Mouse (Mus musculus): ENCODE data around the gene Tap1. TPM values are rescaled to one million over a fixed set of nuclear protein-coding genes. Genes with fewer than 3 reads are reported as not detected.

Tap1 gene
- polyA plus RNA-seq, 1 experiment = 0.06 TPM

- Histone ChIP-seq H3K36me3 (ENCODE audit: control insufficient read depth) (no peaks in the 10 kb centered on the region), H3K27me3 (ENCODE audit: control insufficient read depth) (peaks cover 82% of the 10 kb centered on the region)
- no peak for TF ChIP-seq TAL1 (IDR thresholded peaks at IDR 0.05; ENCODE audit: low read length)
- no peak for TF ChIP-seq GATA1 (IDR thresholded peaks at IDR 0.05; ENCODE audit: low read length)
These were observed 5.5 kb downstream of the Tap1 start for GRCm38 (mm10) chr17:34192852-34193251.

GRCm38 (mm10) chr17:34193468-34193867 lies 6.1 kb downstream of the Tap1 start:
- Histone ChIP-seq H3K36me3 (ENCODE audit: control insufficient read depth) (no peaks in the 10 kb centered on the region), H3K27me3 (ENCODE audit: control insufficient read depth) (peaks cover 82% of the 10 kb centered on the region)

More at GRCm38 (mm10) chr17:34192852-34193251, 5.5 kb downstream of the Tap1 start:
- peaks cover 14% of the 10 kb centered on the region for H3K4me1 ChIP-seq (ENCODE audit: control insufficient read depth)
- no peaks in the 10 kb centered on the region for H3K9me3 ChIP-seq (ENCODE audit: control insufficient read depth, low read length)
- no peak overlapping the region for H3K4me3 ChIP-seq (replicated peaks)

DNA sequence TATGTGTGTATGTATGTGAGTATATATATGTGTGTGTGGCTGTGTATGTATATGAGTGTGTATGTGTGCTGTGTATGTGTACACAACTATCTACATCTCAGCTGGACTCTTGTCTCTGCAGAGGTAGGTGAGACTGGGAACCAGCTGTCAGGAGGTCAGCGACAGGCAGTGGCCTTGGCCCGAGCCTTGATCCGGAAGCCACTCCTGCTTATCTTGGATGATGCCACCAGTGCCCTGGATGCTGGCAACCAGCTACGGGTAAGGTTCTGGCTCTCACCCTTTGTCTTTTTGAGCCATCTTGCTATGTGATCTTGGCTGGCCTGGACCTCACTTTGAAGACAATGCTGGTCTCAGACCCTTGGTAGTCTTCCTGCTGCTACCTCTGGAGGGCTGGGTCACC lies 7.4 kb downstream of the Tap1 start:
- Histone ChIP-seq H3K4me3 (replicated peaks) (no peak overlapping the region), H3K4me1 (ENCODE audit: control insufficient read depth) (peaks cover 14% of the 10 kb centered on the region), H3K9me3 (ENCODE audit: control insufficient read depth, low read length) (no peaks in the 10 kb centered on the region), H3K27me3 (ENCODE audit: control insufficient read depth) (peaks cover 80% of the 10 kb centered on the region), H3K36me3 (ENCODE audit: control insufficient read depth) (no peaks in the 10 kb centered on the region)
- TF ChIP-seq TAL1 (IDR thresholded peaks at IDR 0.05; ENCODE audit: low read length) (no peak), GATA1 (IDR thresholded peaks at IDR 0.05; ENCODE audit: low read length) (no peak)

More at GRCm38 (mm10) chr17:34193468-34193867, 6.1 kb downstream of the Tap1 start:
- Histone ChIP-seq H3K9me3 (ENCODE audit: control insufficient read depth, low read length) (no peaks in the 10 kb centered on the region), H3K4me3 (replicated peaks) (no peak overlapping the region), H3K4me1 (ENCODE audit: control insufficient read depth) (peaks cover 13% of the 10 kb centered on the region)
- TF ChIP-seq GATA1 (IDR thresholded peaks at IDR 0.05; ENCODE audit: low read length) = no peak
- no peak for TF ChIP-seq TAL1 (IDR thresholded peaks at IDR 0.05; ENCODE audit: low read length)

DNA sequence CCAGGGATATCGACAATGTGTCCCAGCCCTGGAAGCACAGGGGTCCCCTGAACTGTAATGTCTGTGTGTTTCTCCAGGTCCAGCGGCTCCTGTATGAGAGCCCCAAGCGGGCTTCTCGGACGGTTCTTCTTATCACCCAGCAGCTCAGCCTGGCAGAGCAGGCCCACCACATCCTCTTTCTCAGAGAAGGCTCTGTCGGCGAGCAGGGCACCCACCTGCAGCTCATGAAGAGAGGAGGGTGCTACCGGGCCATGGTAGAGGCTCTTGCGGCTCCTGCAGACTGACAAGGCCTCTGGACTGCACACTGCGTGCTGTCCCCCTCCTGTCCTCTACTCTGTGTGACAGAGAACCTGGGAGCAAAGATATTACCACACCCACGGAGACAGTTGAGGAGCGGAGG lies 9.1 kb downstream of the Tap1 start:
- no peaks in the 10 kb centered on the region for H3K9me3 ChIP-seq (ENCODE audit: control insufficient read depth, low read length)
- no peak for TF ChIP-seq GATA1 (IDR thresholded peaks at IDR 0.05; ENCODE audit: low read length)
- TF ChIP-seq TAL1 (IDR thresholded peaks at IDR 0.05; ENCODE audit: low read length) = no peak
- H3K36me3 ChIP-seq (ENCODE audit: control insufficient read depth) = no peaks in the 10 kb centered on the region
- H3K4me3 ChIP-seq (replicated peaks) = no peak overlapping the region
- H3K27me3 ChIP-seq (ENCODE audit: control insufficient read depth) = peaks cover 76% of the 10 kb centered on the region
- peaks cover 14% of the 10 kb centered on the region for H3K4me1 ChIP-seq (ENCODE audit: control insufficient read depth)

DNA sequence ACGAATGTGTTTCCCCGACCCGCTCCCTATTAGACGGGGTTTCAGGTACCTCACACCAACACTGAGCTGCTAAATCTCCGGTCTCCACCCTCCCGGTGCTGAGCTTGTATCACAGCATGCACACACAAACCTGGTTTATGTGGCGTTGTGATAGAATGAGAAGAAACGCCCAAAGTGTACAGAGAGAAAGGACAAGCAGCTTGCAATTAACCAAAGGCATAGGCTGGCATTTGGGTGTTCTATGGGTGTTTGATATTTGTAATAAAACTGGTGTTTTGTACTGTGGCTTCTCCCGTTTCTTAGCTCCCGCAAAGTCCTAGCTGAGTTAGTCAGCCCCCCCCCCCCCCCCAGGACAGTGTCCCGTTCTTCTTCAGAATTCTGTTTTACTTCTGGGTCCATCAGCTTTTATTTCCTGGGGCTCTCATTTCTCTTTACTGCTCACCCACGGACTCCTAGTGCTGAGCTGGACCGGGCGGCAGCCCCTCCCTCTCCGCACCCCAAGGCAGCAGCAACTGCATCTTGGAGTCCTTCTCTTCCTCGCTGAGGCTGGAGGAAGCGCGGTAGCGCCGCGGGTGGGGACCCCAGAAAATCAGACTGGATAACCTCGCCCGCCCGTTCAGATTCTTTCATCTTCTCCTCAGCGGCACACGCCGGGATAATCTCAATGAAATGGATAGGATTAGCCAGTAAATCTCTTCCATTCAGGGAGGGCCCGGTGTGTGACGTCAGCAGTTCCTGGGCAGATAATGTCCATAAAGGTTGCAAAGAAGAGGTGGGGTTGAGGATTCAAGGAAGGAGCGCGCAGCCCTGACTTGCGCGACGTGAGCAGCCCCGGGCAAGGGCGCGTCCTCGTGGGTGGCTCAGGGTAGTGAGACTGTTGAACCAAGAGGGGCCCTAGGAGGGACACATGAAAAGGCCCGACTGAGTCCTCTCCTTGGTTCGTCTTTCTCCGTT lies 9.9 kb downstream of the Tap1 start, which contains the start of gene Psmb8:
Gene Psmb8, plus strand, starts transcription at position 781 of the 954 bp plus-strand sequence.
- TF ChIP-seq TAL1 (IDR thresholded peaks at IDR 0.05; ENCODE audit: low read length) = no peak
- no peak for TF ChIP-seq GATA1 (IDR thresholded peaks at IDR 0.05; ENCODE audit: low read length)
- H3K36me3 ChIP-seq (ENCODE audit: control insufficient read depth) = no peaks in the 10 kb centered on the region
- H3K9me3 ChIP-seq (ENCODE audit: control insufficient read depth, low read length) = no peaks in the 10 kb centered on the region
- H3K4me3 ChIP-seq (replicated peaks) = peak within 1 kb of the TSS; percentile 47
- peaks cover 14% of the 10 kb centered on the region for H3K4me1 ChIP-seq (ENCODE audit: control insufficient read depth)
- peaks cover 70% of the 10 kb centered on the region for H3K27me3 ChIP-seq (ENCODE audit: control insufficient read depth)

GRCm38 (mm10) chr17:34197904-34198520 lies 10.7 kb downstream of the Tap1 start:
- H3K27me3 ChIP-seq (ENCODE audit: control insufficient read depth) = peaks cover 65% of the 10 kb centered on the region
- H3K36me3 ChIP-seq (ENCODE audit: control insufficient read depth) = no peaks in the 10 kb centered on the region
- H3K9me3 ChIP-seq (ENCODE audit: control insufficient read depth, low read length) = no peaks in the 10 kb centered on the region
- H3K4me1 ChIP-seq (ENCODE audit: control insufficient read depth) = peaks cover 14% of the 10 kb centered on the region
- TF ChIP-seq TAL1 (IDR thresholded peaks at IDR 0.05; ENCODE audit: low read length) = no peak
- TF ChIP-seq GATA1 (IDR thresholded peaks at IDR 0.05; ENCODE audit: low read length) = no peak
- peak overlapping the region; percentile 47 for H3K4me3 ChIP-seq (replicated peaks)

GRCm38 (mm10) chr17:34198521-34198912 lies 11.2 kb downstream of the Tap1 start:
- Histone ChIP-seq H3K36me3 (ENCODE audit: control insufficient read depth) (no peaks in the 10 kb centered on the region), H3K9me3 (ENCODE audit: control insufficient read depth, low read length) (no peaks in the 10 kb centered on the region), H3K4me1 (ENCODE audit: control insufficient read depth) (peaks cover 15% of the 10 kb centered on the region), H3K27me3 (ENCODE audit: control insufficient read depth) (peaks cover 62% of the 10 kb centered on the region), H3K4me3 (replicated peaks) (peak overlapping the region; percentile 47)
- TF ChIP-seq GATA1 (IDR thresholded peaks at IDR 0.05; ENCODE audit: low read length) (no peak), TAL1 (IDR thresholded peaks at IDR 0.05; ENCODE audit: low read length) (no peak)

GRCm38 (mm10) chr17:34199050-34199619 lies 11.8 kb downstream of the Tap1 start:
- Histone ChIP-seq H3K4me1 (ENCODE audit: control insufficient read depth) (peaks cover 20% of the 10 kb centered on the region), H3K36me3 (ENCODE audit: control insufficient read depth) (no peaks in the 10 kb centered on the region), H3K4me3 (replicated peaks) (no peak overlapping the region), H3K27me3 (ENCODE audit: control insufficient read depth) (peaks cover 56% of the 10 kb centered on the region), H3K9me3 (ENCODE audit: control insufficient read depth, low read length) (no peaks in the 10 kb centered on the region)
- TF ChIP-seq GATA1 (IDR thresholded peaks at IDR 0.05; ENCODE audit: low read length) (no peak), TAL1 (IDR thresholded peaks at IDR 0.05; ENCODE audit: low read length) (no peak)

DNA sequence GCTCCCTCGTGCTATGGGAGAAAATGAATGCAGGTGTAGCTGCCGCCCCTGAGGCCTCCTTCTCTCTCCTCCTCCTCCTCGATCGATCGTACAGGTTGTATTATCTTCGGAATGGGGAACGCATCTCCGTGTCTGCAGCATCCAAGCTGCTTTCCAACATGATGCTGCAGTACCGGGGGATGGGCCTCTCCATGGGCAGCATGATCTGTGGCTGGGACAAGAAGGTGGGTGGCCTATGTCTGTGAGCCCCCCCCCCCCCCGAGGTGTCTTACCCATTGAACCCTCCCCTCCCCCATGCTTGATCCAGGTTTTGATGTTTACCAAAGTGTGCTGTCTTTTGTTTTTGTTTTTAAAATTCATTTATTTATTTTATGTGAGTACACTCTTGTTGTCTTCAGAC lies 12.7 kb downstream of the Tap1 start:
- H3K27me3 ChIP-seq (ENCODE audit: control insufficient read depth) = peaks cover 47% of the 10 kb centered on the region
- peaks cover 29% of the 10 kb centered on the region for H3K4me1 ChIP-seq (ENCODE audit: control insufficient read depth)
- TF ChIP-seq GATA1 (IDR thresholded peaks at IDR 0.05; ENCODE audit: low read length) = no peak
- H3K36me3 ChIP-seq (ENCODE audit: control insufficient read depth) = no peaks in the 10 kb centered on the region
- H3K9me3 ChIP-seq (ENCODE audit: control insufficient read depth, low read length) = no peaks in the 10 kb centered on the region
- H3K4me3 ChIP-seq (replicated peaks) = no peak overlapping the region
